Mouse (Mus musculus) MEL (cell line): ENCODE results near the gene Abcg1. TPM values are rescaled to one million over a fixed set of nuclear protein-coding genes. Genes with fewer than 3 reads are reported as not detected.

ENCODE experiments used
- DNase-seq: peaks from one replicate; pipeline ENCODE4 v3.0.0; 2011; ENCODE audit warnings: low read depth, low spot score
- H3K27ac ChIP-seq: 2 replicates; pipeline ENCODE4 v1.5.1; 2012; ENCODE audit warnings: low read depth, mild to moderate bottlenecking, control low read depth, low read length, moderate library complexity; ENCODE audit not compliant: control insufficient read depth
- H3K27me3 ChIP-seq, 2 experiments: fragments of 150-350 bp in 1 of 2; sonication (generic) in 1 of 2; 2 replicates each; pipeline ENCODE4 v1.6.1; 2012; ENCODE audit warnings: low read length in 2 of 2, mild to moderate bottlenecking in 2 of 2, improper control_type of control experiment in 1 of 2, moderate library complexity in 1 of 2; ENCODE audit not compliant: insufficient read depth in 2 of 2, control insufficient read depth in 1 of 2
- H3K36me3 ChIP-seq, 2 experiments: 2 replicates each; pipeline ENCODE4 v1.6.1; 2012 to 2014; ENCODE audit warnings: low read length in 2 of 2, improper control_type of control experiment in 1 of 2, inconsistent platforms in 1 of 2, mild to moderate bottlenecking in 1 of 2; ENCODE audit not compliant: insufficient read depth in 2 of 2, control insufficient read depth in 1 of 2
- H3K4me1 ChIP-seq, 2 experiments: fragments of 150-350 bp in 1 of 2; sonication (generic) in 1 of 2; 2 replicates each; pipeline ENCODE4 v1.6.1; 2012; ENCODE audit warnings: low read length in 2 of 2, improper control_type of control experiment in 1 of 2, mild to moderate bottlenecking in 1 of 2; ENCODE audit not compliant: insufficient read depth in 2 of 2, control insufficient read depth in 1 of 2
- H3K4me3 ChIP-seq, 2 experiments: fragments of 150-350 bp in 1 of 2; sonication (generic) in 1 of 2; 2 replicates each; pipeline ENCODE4 v1.5.1; 2012; ENCODE audit warnings: low read depth in 2 of 2, low read length in 2 of 2, mild to moderate bottlenecking in 2 of 2, moderate library complexity in 2 of 2, control low read depth in 1 of 2, improper control_type of control experiment in 1 of 2; ENCODE audit not compliant: control insufficient read depth in 1 of 2, insufficient read depth in 1 of 2
- H3K79me2 ChIP-seq: 2 replicates; pipeline ENCODE4 v1.6.1; 2012; ENCODE audit warnings: mild to moderate bottlenecking, low read length, moderate library complexity; ENCODE audit not compliant: control insufficient read depth, poor library complexity, insufficient read depth
- H3K9ac ChIP-seq: 2 replicates; pipeline ENCODE4 v1.6.1; 2012; ENCODE audit warnings: low read depth, mild to moderate bottlenecking, control low read depth, low read length, moderate library complexity; ENCODE audit not compliant: control insufficient read depth, poor library complexity, severe bottlenecking
- H3K9me3 ChIP-seq: fragments of 150-350 bp; sonication (generic); replicated peaks from 2 replicates; pipeline ENCODE4 v1.6.1; 2012; ENCODE audit warnings: mild to moderate bottlenecking, low read length, improper control_type of control experiment, moderate library complexity; ENCODE audit not compliant: insufficient read depth
- BHLHE40 ChIP-seq: IDR thresholded peaks from 2 replicates; pipeline ENCODE4 v1.6.1; 2012; ENCODE audit warnings: low read depth, mild to moderate bottlenecking, inconsistent platforms, low read length, improper control_type of control experiment, borderline replicate concordance
- CHD1 ChIP-seq: IDR thresholded peaks from 2 replicates; pipeline ENCODE4 v1.6.1; 2012; ENCODE audit warnings: low read depth, mild to moderate bottlenecking, inconsistent platforms, low read length, improper control_type of control experiment
- CTCF ChIP-seq, 3 experiments: IDR thresholded peaks in 2 of 3; conservative IDR thresholded peaks in 1 of 3; 2 replicates each; pipeline ENCODE4 v1.5.1; 2011 to 2012; ENCODE audit warnings: low read length in 3 of 3, low read depth in 2 of 3, mild to moderate bottlenecking in 2 of 3, improper control_type of control experiment in 1 of 3, inconsistent platforms in 1 of 3, mixed read lengths in 1 of 3, moderate library complexity in 1 of 3; ENCODE audit not compliant: control insufficient read depth in 1 of 3, insufficient read depth in 1 of 3, poor library complexity in 1 of 3, severe bottlenecking in 1 of 3
- E2F4 ChIP-seq: IDR thresholded peaks from 2 replicates; pipeline ENCODE4 v1.6.1; 2011; ENCODE audit warnings: low read depth, low read length, improper control_type of control experiment, borderline replicate concordance
- ELF1 ChIP-seq: IDR thresholded peaks from 2 replicates; pipeline ENCODE4 v1.6.1; 2014; ENCODE audit warnings: low read depth, mild to moderate bottlenecking, inconsistent platforms, low read length, improper control_type of control experiment, moderate library complexity
- EP300 ChIP-seq, 2 experiments: IDR thresholded peaks; 2 replicates each; pipeline ENCODE4 v1.6.1; 2011; ENCODE audit warnings: improper control_type of control experiment in 2 of 2, low read length in 2 of 2, low read depth in 1 of 2, mild to moderate bottlenecking in 1 of 2
- ETS1 ChIP-seq: IDR thresholded peaks from 2 replicates; pipeline ENCODE4 v1.6.1; 2012; ENCODE audit warnings: low read depth, mild to moderate bottlenecking, inconsistent platforms, low read length, improper control_type of control experiment, moderate library complexity
- HCFC1 ChIP-seq: IDR thresholded peaks from 2 replicates; pipeline ENCODE4 v1.6.1; 2012; ENCODE audit warnings: low read depth, mild to moderate bottlenecking, inconsistent platforms, low read length, improper control_type of control experiment, moderate library complexity
- JUND ChIP-seq: IDR thresholded peaks from 2 replicates; pipeline ENCODE4 v1.6.1; 2011; ENCODE audit warnings: low read depth, mild to moderate bottlenecking, improper control_type of control experiment, low read length
- MAFK ChIP-seq: IDR thresholded peaks from 2 replicates; pipeline ENCODE4 v1.6.1; 2011; ENCODE audit warnings: low read depth, mild to moderate bottlenecking, low read length, improper control_type of control experiment, borderline replicate concordance
- MAX ChIP-seq: IDR thresholded peaks from 2 replicates; pipeline ENCODE4 v1.6.1; 2011; ENCODE audit warnings: low read length, improper control_type of control experiment
- MEF2A ChIP-seq: IDR thresholded peaks from 2 replicates; pipeline ENCODE4 v1.6.1; 2014; ENCODE audit warnings: low read depth, mild to moderate bottlenecking, inconsistent platforms, low read length, improper control_type of control experiment; ENCODE audit not compliant: poor library complexity, insufficient replicate concordance, severe bottlenecking; ENCODE audit errors: extremely low read depth
- MXI1 ChIP-seq: IDR thresholded peaks from 2 replicates; pipeline ENCODE4 v1.6.1; 2011; ENCODE audit warnings: mild to moderate bottlenecking, low read depth, low read length, improper control_type of control experiment
- MYB ChIP-seq: IDR thresholded peaks from 2 replicates; pipeline ENCODE4 v1.6.1; 2011; ENCODE audit warnings: mild to moderate bottlenecking, low read depth, low read length, improper control_type of control experiment
- MYC ChIP-seq: IDR thresholded peaks from 2 replicates; pipeline ENCODE4 v1.6.1; 2011; ENCODE audit warnings: low read depth, mild to moderate bottlenecking, low read length, improper control_type of control experiment, moderate library complexity
- NELFE ChIP-seq: IDR thresholded peaks from 2 replicates; pipeline ENCODE4 v1.6.1; 2011; ENCODE audit warnings: low read depth, low read length, improper control_type of control experiment
- NRF1 ChIP-seq: IDR thresholded peaks from 2 replicates; pipeline ENCODE4 v1.6.1; 2014; ENCODE audit warnings: low read depth, mild to moderate bottlenecking, inconsistent platforms, low read length, improper control_type of control experiment, moderate library complexity; ENCODE audit not compliant: poor library complexity, insufficient read depth, severe bottlenecking
- POLR2A ChIP-seq, 2 experiments: IDR thresholded peaks; 2 replicates each; pipeline ENCODE4 v1.6.1; 2011 to 2012; ENCODE audit warnings: low read length in 2 of 2, mild to moderate bottlenecking in 2 of 2, control low read depth in 1 of 2, improper control_type of control experiment in 1 of 2, low read depth in 1 of 2, moderate library complexity in 1 of 2; ENCODE audit not compliant: control insufficient read depth in 1 of 2, insufficient read depth in 1 of 2, poor library complexity in 1 of 2
- POLR2AphosphoS5 ChIP-seq: IDR thresholded peaks from 2 replicates; pipeline ENCODE4 v1.6.1; 2012; ENCODE audit warnings: low read depth, borderline replicate concordance, mild to moderate bottlenecking, inconsistent platforms, low read length, moderate library complexity, mixed read lengths
- RAD21 ChIP-seq: IDR thresholded peaks from 2 replicates; pipeline ENCODE4 v1.6.1; 2011; ENCODE audit warnings: mild to moderate bottlenecking, low read depth, low read length, improper control_type of control experiment
- SMC3 ChIP-seq: IDR thresholded peaks from 2 replicates; pipeline ENCODE4 v1.6.1; 2011; ENCODE audit warnings: low read depth, low read length, improper control_type of control experiment
- TBP ChIP-seq: IDR thresholded peaks from 2 replicates; pipeline ENCODE4 v1.8.0; 2011; ENCODE audit warnings: low read depth, low read length, improper control_type of control experiment
- UBTF ChIP-seq: IDR thresholded peaks from 2 replicates; pipeline ENCODE4 v1.6.1; 2012; ENCODE audit warnings: low read depth, mild to moderate bottlenecking, inconsistent platforms, low read length, improper control_type of control experiment, moderate library complexity, borderline replicate concordance; ENCODE audit not compliant: insufficient read depth
- USF1 ChIP-seq: IDR thresholded peaks from 2 replicates; pipeline ENCODE4 v1.6.1; 2014; ENCODE audit warnings: low read depth, mild to moderate bottlenecking, inconsistent platforms, low read length, improper control_type of control experiment, moderate library complexity
- ZKSCAN1 ChIP-seq: IDR thresholded peaks from 2 replicates; pipeline ENCODE4 v1.6.1; 2012; ENCODE audit warnings: low read depth, mild to moderate bottlenecking, inconsistent platforms, low read length, improper control_type of control experiment, moderate library complexity
- ZMIZ1 ChIP-seq: IDR thresholded peaks from 2 replicates; pipeline ENCODE4 v1.6.1; 2012; ENCODE audit warnings: low read depth, mild to moderate bottlenecking, inconsistent platforms, low read length, improper control_type of control experiment, moderate library complexity
- ZNF384 ChIP-seq: IDR thresholded peaks from 2 replicates; pipeline ENCODE4 v1.6.1; 2012; ENCODE audit warnings: low read depth, mild to moderate bottlenecking, inconsistent platforms, low read length, improper control_type of control experiment
- polyA plus RNA-seq, 2 experiments: library from polyadenylated mRNA; stranded (reverse) in 1 of 2; unstranded in 1 of 2; fragments of >175 nt in 1 of 2; fragments of >200 nt in 1 of 2; gene quantifications; 2 replicates each; pipeline versions ENCODE4 v1.2.1 to v1.2.4; 2012; ENCODE audit warnings: low replicate concordance in 2 of 2, low read depth in 1 of 2; ENCODE audit not compliant: insufficient read length in 2 of 2, insufficient read depth in 1 of 2, missing spikeins in 1 of 2
- total RNA-seq: library from RNA; depleted of rRNA; stranded (reverse); fragments of 300-350 nt; gene quantifications from 2 replicates; pipeline ENCODE4 v1.2.3, GENCODE M21; 2012

Abcg1 gene
- total and polyA plus RNA-seq, 3 experiments = 11.6 to 18.0 TPM; not detected in 1

DNA sequence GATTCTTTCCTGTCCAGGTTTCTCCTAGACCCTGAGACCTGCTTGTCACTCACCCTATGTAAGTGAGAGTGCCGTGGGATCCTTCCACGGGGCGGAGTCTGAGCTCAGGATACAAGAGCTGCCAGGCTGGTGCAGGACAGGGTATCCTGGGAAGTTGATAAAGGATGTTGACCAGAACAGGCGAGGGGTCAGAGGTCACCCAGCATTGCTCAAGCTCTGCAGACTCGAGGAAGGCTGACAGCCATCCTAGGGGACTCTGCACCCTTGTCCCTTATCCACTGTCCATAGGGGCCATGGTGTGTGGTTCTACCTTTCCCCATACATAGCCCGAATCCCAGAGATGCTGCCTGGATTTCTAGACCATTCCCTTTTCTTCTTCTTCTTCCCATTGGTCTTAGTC is 58.6 kb downstream of the Abcg1 start:
- Histone ChIP-seq H3K9me3 (no peaks in the 10 kb centered on the region), H3K9ac (no peak overlapping the region), H3K36me3 (peaks cover 0 to 2% of the 10 kb centered on the region in 2 experiments; a peak in 1 of 4 replicates), H3K4me1 (no peaks in the 10 kb centered on the region), H3K27me3 (no peaks in the 10 kb centered on the region), H3K27ac (no peak overlapping the region), H3K4me3 (no peak overlapping the region), H3K79me2 (no peaks in the 10 kb centered on the region)
- DNase-seq = no peak
- TF ChIP-seq BHLHE40 (no peak), CHD1 (no peak), E2F4 (no peak), NRF1 (no peak), NELFE (no peak), HCFC1 (no peak), CTCF (IDR thresholded peaks at IDR 0.05 in 2 of 3, conservative IDR thresholded peaks at IDR 0.05 in 1 of 3; ENCODE audit: control insufficient read depth in 1 of 3, insufficient read depth in 1 of 3, low read depth in 2 of 3, low read length in 3 of 3, poor library complexity in 1 of 3, severe bottlenecking in 1 of 3) (no peak), MAFK (no peak), ELF1 (no peak), TBP (no peak), EP300 (IDR thresholded peaks at IDR 0.05; ENCODE audit: low read depth in 1 of 2, low read length in 2 of 2) (no peak), POLR2A (IDR thresholded peaks at IDR 0.05; ENCODE audit: control insufficient read depth in 1 of 2, insufficient read depth in 1 of 2, low read depth in 1 of 2, low read length in 2 of 2, poor library complexity in 1 of 2) (no peak), MYB (no peak), ZMIZ1 (no peak), MXI1 (no peak), USF1 (no peak), MYC (no peak)

- Histone ChIP-seq H3K27me3 (no peaks in the 10 kb centered on the region), H3K9me3 (no peaks in the 10 kb centered on the region), H3K36me3 (peaks cover 0 to 2% of the 10 kb centered on the region in 2 experiments; a peak in 1 of 4 replicates), H3K4me3 (no peak overlapping the region), H3K27ac (no peak overlapping the region), H3K9ac (no peak overlapping the region), H3K4me1 (no peaks in the 10 kb centered on the region), H3K79me2 (no peaks in the 10 kb centered on the region)
- no peak for TF ChIP-seq ZMIZ1
- no peak for TF ChIP-seq MEF2A
- no peak for TF ChIP-seq ZNF384
- TF ChIP-seq JUND = no peak
- no peak for TF ChIP-seq POLR2AphosphoS5
- TF ChIP-seq POLR2A (IDR thresholded peaks at IDR 0.05; ENCODE audit: control insufficient read depth in 1 of 2, insufficient read depth in 1 of 2, low read depth in 1 of 2, low read length in 2 of 2, poor library complexity in 1 of 2) = no peak
- TF ChIP-seq EP300 (IDR thresholded peaks at IDR 0.05; ENCODE audit: low read depth in 1 of 2, low read length in 2 of 2) = no peak
- no peak for TF ChIP-seq CTCF (IDR thresholded peaks at IDR 0.05 in 2 of 3, conservative IDR thresholded peaks at IDR 0.05 in 1 of 3; ENCODE audit: control insufficient read depth in 1 of 3, insufficient read depth in 1 of 3, low read depth in 2 of 3, low read length in 3 of 3, poor library complexity in 1 of 3, severe bottlenecking in 1 of 3)
- TF ChIP-seq USF1 = no peak
- TF ChIP-seq ZKSCAN1 = no peak
- TF ChIP-seq CHD1 = no peak
- no peak for TF ChIP-seq NELFE
- TF ChIP-seq SMC3 = no peak
- TF ChIP-seq RAD21 = no peak
- TF ChIP-seq UBTF = no peak
- TF ChIP-seq ETS1 = no peak
- no peak for TF ChIP-seq MAX
- no peak for DNase-seq
These were observed 60.5 kb downstream of the Abcg1 start for GRCm38 (mm10) chr17:31117946-31118345.
